Mouse (Mus musculus) neural tube, embryonic 12.5 days (tissue): ENCODE data around the gene Phlpp2. TPM values are rescaled to one million over a fixed set of nuclear protein-coding genes. Genes with fewer than 3 reads are reported as not detected.

Source experiments
- ATAC-seq: fragments of 200-750 bp; cut with Nextera tagmentation; 2 replicates; pipeline ENCODE4 v1.8.0; 2017; ENCODE audit warnings: low read depth, mild to moderate bottlenecking, moderate TSS enrichment, moderate library complexity; ENCODE audit not compliant: low FRiP score
- H3K27ac ChIP-seq: fragments of 300-500 bp; sonication (generic); 2 replicates; pipeline ENCODE4 v1.5.1; 2016
- H3K27me3 ChIP-seq: fragments of 300-500 bp; sonication (generic); replicated peaks from 2 replicates; pipeline ENCODE4 v1.6.1; 2016; ENCODE audit warnings: mild to moderate bottlenecking
- H3K36me3 ChIP-seq: fragments of 300-500 bp; sonication (generic); 2 replicates; pipeline ENCODE4 v1.6.1; 2016; ENCODE audit warnings: mild to moderate bottlenecking
- H3K4me1 ChIP-seq: fragments of 300-500 bp; sonication (generic); 2 replicates; pipeline ENCODE4 v1.6.1; 2016
- H3K4me2 ChIP-seq: fragments of 300-500 bp; sonication (generic); replicated peaks from 2 replicates; pipeline ENCODE4 v1.6.1; 2016; ENCODE audit warnings: mild to moderate bottlenecking
- H3K4me3 ChIP-seq: fragments of 300-500 bp; sonication (generic); 2 replicates; pipeline ENCODE4 v1.5.1; 2016
- H3K9ac ChIP-seq: fragments of 300-500 bp; sonication (generic); 2 replicates; pipeline ENCODE4 v1.6.1; 2016; ENCODE audit warnings: mild to moderate bottlenecking
- H3K9me3 ChIP-seq: fragments of 300-500 bp; sonication (generic); 2 replicates; pipeline ENCODE4 v1.6.1; 2016; ENCODE audit warnings: mild to moderate bottlenecking
- WGBS: fragments of 180-500 bp; shearing (Covaris S2); methylation state at CpG from one replicate; pipeline ENCODE4 v1.1.7; 2016; 5-methylcytosine and 5-hydroxymethylcytosine counted together
- polyA plus RNA-seq: library from polyadenylated mRNA; unstranded; fragments of >200 nt; fragmentation: Nextera tagmentation; extraction: Ambion mirVana; gene quantifications from 2 replicates; pipeline ENCODE4 v1.2.1, GENCODE M21; 2016

Phlpp2 gene
- polyA plus RNA-seq, 1 experiment from 2014 or later = 3.3 TPM

DNA sequence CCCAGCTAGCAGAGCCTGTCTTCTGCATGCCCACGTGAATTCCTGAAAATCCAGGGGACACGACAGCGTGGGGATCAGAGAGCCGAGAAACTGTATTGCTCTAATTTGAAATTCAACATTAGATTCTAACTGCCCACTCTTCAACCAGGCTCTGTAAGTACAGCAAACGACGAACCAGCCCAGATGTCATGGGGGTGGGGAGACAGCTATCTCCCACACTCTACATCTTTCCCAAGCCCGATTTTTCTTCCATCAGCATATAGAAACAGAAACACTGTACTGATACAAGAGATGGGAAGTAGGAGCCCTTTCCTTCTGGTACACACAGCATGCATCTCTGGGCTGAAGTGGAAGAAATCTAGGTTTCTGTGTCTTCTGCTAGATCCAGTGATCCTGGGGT, 83.8 kb downstream of the Phlpp2 start:
- WGBS = 79% methylated on average over 7 of the region's 7 CpGs
- no peak overlapping the region for H3K27ac ChIP-seq

DNA sequence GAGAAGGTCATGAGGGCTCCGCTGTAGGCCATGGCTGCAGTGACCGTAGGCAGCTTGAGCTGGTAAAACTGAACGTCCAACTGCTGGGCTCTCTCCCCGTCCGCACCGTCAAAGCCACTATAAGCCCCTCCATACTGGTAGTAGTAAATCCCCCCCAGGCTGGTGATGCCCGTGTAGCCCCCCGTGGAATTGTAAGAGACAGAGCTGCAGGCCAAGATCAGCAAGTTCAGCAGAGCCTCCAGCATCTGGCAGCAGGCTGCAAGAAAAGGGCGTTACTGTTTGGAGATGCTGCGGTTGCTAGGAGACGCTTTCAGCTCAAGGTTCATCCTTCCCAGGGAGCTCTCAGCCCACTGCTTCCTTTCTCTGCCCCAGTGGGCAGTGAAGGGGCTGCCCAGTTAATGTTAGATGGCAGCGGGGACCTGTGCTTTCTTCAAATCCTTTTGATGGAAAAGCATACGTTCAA, 86.2 kb downstream of the Phlpp2 start:
- Histone ChIP-seq H3K9me3 (no peaks in the 10 kb centered on the region), H3K36me3 (no peaks in the 10 kb centered on the region), H3K4me2 (no peak overlapping the region), H3K9ac (no peak overlapping the region), H3K27ac (no peak overlapping the region), H3K27me3 (peaks cover 4% of the 10 kb centered on the region; the same call in 1 of the 2 replicates), H3K4me3 (no peak overlapping the region), H3K4me1 (peaks cover 14% of the 10 kb centered on the region; the same call in 1 of the 2 replicates)
- 38% methylated on average over 13 of the region's 13 CpGs for WGBS
- ATAC-seq = peak; percentile 48; the same call in 1 of the 2 replicates

More for the DNA sequence above, 83.8 kb downstream of the Phlpp2 start:
- ATAC-seq = no peak
- no peaks in the 10 kb centered on the region for H3K36me3 ChIP-seq
- peaks cover 9% of the 10 kb centered on the region; the same call in 1 of the 2 replicates for H3K27me3 ChIP-seq
- no peak overlapping the region for H3K4me3 ChIP-seq
- H3K4me2 ChIP-seq = no peak overlapping the region
- no peak overlapping the region for H3K9ac ChIP-seq
- peaks cover 8% of the 10 kb centered on the region; the same call in 1 of the 2 replicates for H3K4me1 ChIP-seq
- H3K9me3 ChIP-seq = no peaks in the 10 kb centered on the region

DNA sequence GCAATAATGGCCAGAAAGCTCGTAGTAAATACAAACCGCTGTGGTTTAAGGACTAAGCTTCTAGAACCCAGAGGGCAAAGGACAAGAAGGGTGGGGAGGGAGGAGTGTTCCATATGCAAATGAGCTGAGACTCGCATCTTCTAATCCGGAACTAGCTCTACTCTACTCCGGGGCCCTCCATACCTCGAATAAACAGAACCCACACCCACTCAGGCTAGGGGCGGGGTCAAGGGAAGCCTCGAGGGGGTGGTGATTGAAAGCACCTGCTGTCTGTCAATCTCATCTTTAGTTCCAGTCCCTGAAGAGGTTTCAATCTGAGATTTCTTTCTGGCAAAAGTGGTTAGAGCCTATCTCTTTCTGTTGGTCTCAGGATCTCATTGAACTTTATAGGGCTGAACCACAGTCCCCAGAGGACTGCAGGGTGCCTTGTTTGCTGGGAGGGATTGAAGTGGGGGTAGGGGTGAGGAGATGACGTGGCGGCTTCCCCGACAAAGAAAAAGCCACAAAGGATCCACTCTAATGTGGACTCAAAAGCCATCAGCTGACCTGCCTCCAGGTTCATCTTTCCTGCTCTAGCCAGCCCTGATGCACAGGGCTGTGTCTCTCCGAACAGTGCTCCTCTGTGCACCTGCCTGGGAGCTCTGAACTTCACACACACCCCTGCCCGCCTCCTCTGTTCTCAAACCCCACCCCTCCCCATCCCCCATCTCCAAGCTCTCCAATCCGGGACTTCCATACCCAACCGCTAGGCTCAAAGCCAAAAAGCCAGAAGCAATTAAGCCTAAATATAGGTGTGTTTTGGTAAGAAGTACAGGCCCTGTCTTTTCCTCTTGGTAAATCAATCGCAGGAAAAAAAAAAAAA, 89.1 kb downstream of the Phlpp2 start:
- H3K4me3 ChIP-seq = no peak overlapping the region
- H3K9ac ChIP-seq = no peak overlapping the region
- 3% methylated on average over 16 of the region's 16 CpGs for WGBS
- H3K27me3 ChIP-seq = peaks cover 21% of the 10 kb centered on the region
- H3K36me3 ChIP-seq = no peaks in the 10 kb centered on the region
- no peaks in the 10 kb centered on the region for H3K9me3 ChIP-seq
- peak overlapping the region; percentile 44 for H3K4me2 ChIP-seq
- ATAC-seq = 0 out of 2 replicates have a peak, but pooled peaks have one; percentile 34
- no peak overlapping the region for H3K27ac ChIP-seq
- H3K4me1 ChIP-seq = peaks cover 20% of the 10 kb centered on the region

DNA sequence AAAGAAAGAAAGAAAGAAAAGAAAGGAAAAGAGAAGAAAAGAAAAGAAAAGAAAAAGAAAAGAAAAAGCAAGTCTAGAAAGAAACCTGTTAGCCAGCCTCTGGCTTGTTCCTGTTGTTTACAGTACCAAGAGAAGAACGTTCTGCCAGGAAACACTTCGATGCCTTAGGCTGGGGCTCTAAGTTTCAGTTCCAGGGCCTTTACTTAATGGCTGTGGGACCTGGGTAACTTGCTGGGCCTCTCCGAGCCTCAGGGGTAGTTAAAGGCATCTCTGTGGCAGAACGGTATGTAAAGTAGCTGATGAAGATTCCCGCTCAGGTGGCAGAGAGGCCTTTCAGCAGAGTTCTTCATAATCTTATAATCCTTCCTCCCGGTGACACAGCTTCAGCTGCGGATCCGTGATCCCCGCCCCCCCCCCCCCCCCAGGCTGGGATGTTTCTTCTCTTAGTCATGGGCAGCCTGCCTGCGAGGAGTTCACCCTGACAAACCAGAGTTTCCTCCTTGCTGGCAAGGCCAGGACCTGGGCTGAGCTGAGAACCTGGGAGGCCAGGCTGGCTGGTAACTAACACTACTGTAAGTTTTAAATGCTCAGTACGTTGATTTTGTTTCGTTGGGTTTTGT, 89.8 kb downstream of the Phlpp2 start:
- no peak for ATAC-seq
- Histone ChIP-seq H3K4me1 (peaks cover 20% of the 10 kb centered on the region), H3K36me3 (no peaks in the 10 kb centered on the region), H3K9ac (no peak overlapping the region), H3K4me2 (no peak overlapping the region), H3K27me3 (peaks cover 23% of the 10 kb centered on the region), H3K9me3 (no peaks in the 10 kb centered on the region), H3K4me3 (no peak overlapping the region), H3K27ac (no peak overlapping the region)
- 42% methylated on average over 11 of the region's 12 CpGs for WGBS

DNA sequence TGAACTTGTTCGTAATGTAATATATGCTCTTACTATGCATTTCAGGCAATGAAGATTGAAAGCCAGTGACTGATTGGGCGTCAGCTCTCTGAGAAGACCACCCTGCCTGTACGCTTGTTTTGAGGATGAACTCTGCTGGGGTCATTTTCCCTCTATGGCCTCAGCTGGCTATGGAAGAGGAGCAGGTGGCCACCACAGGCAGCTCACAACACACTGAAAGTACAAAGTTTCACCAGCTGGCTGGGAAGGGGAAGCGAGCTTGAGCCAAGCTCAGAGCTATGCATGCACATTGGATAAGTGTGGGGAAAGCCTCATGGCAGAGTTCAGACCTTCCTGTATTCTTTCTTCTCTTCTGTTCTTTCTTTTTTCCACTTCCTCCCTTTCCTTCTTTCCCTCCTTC, 90.8 kb downstream of the Phlpp2 start:
- H3K4me1 ChIP-seq = peaks cover 19% of the 10 kb centered on the region
- ATAC-seq = no peak
- H3K27ac ChIP-seq = no peak overlapping the region
- no peak overlapping the region for H3K4me3 ChIP-seq
- no peak overlapping the region for H3K9ac ChIP-seq
- H3K9me3 ChIP-seq = no peaks in the 10 kb centered on the region
- no peaks in the 10 kb centered on the region for H3K36me3 ChIP-seq
- WGBS = 75% methylated on average over 4 of the region's 4 CpGs
- H3K4me2 ChIP-seq = no peak overlapping the region
- H3K27me3 ChIP-seq = peaks cover 27% of the 10 kb centered on the region

DNA sequence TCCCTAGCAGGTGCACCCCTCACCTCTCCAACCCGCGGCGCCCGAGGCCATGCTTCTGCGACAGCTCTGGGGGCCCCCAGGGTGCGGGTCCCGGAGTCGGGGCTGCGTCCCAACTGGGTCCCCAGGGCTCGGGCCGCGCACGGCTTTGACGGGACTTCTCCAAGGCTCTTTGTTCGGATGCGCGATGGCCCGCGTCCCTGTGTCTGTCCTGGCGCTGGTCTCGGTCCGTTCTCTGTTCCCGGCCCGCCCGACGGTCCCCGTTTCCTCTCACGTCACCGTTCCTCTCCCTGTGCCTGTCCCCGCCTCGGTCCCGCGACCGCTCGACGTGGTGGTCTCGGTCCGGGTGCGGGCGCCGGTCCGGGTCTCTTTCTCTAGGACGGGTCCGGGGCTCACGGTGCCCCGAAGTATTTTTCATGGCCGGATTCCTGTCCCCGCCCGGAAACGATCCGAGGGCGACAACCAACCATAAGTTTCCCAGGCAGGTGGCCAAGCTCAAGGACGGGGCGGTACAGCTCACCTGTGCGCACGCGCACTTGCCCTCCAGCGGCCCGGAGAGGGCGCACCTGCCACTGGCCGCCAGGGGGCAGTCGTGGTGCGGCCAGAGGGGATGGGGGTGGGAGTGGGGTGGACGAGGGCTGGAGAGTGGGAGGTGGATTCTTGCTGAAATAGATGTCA, 93.5 kb downstream of the Phlpp2 start, which contains the start of gene Marveld3:
TSS of gene Marveld3 (minus strand) at position 511 of the 675 bp plus-strand sequence.
- peak; percentile 26; the same call in 1 of the 2 replicates for ATAC-seq
- WGBS = 2% methylated on average over 64 of the region's 64 CpGs
- H3K9me3 ChIP-seq = no peaks in the 10 kb centered on the region
- H3K4me3 ChIP-seq = peak within 1 kb of the TSS; percentile 34
- H3K27ac ChIP-seq = no peak within 1 kb of the TSS
- peak within 1 kb of the TSS; percentile 33; the same call in 1 of the 2 replicates for H3K9ac ChIP-seq
- H3K4me1 ChIP-seq = peaks cover 13% of the 10 kb centered on the region
- no peaks in the 10 kb centered on the region for H3K36me3 ChIP-seq
- H3K27me3 ChIP-seq = peaks cover 27% of the 10 kb centered on the region
- peak within 1 kb of the TSS; percentile 66 for H3K4me2 ChIP-seq

DNA sequence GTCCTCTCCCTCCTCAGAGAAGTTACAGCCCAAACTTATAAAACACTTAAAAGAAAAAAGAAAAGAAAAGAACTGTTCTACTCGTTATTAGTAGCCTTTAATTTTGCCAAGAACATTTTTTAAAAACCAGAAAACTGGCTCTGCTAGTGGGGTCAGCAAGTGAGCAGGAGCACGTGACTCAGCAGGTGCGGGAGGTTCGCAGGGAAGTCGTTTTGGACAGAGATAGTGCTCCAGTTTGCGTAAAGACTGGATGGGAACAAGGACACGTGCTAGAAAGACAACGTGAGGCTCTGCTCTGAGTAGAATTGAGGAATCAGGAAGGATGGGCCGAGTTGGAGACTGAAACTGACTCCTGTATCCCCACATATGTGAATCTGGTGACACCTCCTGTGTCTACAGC, 94.6 kb downstream of the Phlpp2 start:
- H3K9ac ChIP-seq = no peak overlapping the region
- WGBS = 78% methylated on average over 9 of the region's 9 CpGs
- H3K27ac ChIP-seq = no peak overlapping the region
- H3K9me3 ChIP-seq = no peaks in the 10 kb centered on the region
- H3K4me1 ChIP-seq = peaks cover 7% of the 10 kb centered on the region
- peaks cover 27% of the 10 kb centered on the region for H3K27me3 ChIP-seq
- no peaks in the 10 kb centered on the region for H3K36me3 ChIP-seq
- ATAC-seq = no peak
- no peak overlapping the region for H3K4me3 ChIP-seq
- H3K4me2 ChIP-seq = no peak overlapping the region

DNA sequence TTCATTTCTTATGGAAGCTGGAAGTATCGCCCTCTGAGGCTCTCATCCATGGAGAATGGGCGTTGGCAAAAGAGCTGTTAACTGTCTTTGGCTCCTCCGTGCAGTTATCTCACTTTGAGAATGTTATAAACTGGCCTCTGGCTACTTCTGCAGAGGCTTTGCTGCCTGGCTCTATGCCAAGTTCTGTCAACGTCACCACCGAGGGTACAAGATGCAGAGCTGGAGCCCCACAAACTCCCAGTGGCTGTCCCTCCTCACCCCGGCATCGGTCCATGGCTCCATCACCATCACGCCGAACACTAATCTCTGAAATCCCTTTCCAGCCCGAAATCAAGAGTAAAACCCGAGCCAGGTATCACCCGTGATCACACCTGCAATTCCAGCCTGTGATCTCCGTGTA, 95.1 kb downstream of the Phlpp2 start:
- Histone ChIP-seq H3K4me3 (no peak overlapping the region), H3K9me3 (no peaks in the 10 kb centered on the region), H3K9ac (no peak overlapping the region), H3K27ac (no peak overlapping the region), H3K4me1 (peaks cover 7% of the 10 kb centered on the region), H3K27me3 (peaks cover 27% of the 10 kb centered on the region), H3K36me3 (no peaks in the 10 kb centered on the region), H3K4me2 (no peak overlapping the region)
- WGBS = 78% methylated on average over 13 of the region's 13 CpGs
- ATAC-seq = no peak

DNA sequence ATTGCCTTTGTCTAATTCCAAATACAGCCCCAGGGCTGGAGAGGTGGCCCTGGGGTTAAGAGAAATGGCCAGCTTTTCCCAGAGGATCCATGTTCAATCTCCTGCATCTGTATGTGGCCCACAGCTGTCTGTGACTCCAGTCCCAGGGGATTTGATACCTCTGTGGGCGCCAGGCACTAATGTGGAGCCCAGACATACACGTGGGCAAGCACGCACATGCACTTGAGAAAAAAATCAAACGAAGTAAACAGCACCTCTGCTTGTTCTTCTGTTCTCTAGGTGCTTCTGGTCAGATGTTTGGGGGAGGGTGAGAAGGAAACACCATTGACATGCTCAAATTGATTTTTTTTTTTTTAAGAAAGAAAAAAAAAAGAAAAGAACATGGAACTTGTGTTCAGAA, 95.8 kb downstream of the Phlpp2 start:
- Histone ChIP-seq H3K4me3 (no peak overlapping the region), H3K4me2 (no peak overlapping the region), H3K9ac (no peak overlapping the region), H3K27ac (no peak overlapping the region), H3K36me3 (no peaks in the 10 kb centered on the region), H3K4me1 (peaks cover 7% of the 10 kb centered on the region), H3K9me3 (no peaks in the 10 kb centered on the region), H3K27me3 (peaks cover 27% of the 10 kb centered on the region)
- ATAC-seq = no peak
- 75% methylated on average over 4 of the region's 4 CpGs for whole genome bisulfite sequencing

DNA sequence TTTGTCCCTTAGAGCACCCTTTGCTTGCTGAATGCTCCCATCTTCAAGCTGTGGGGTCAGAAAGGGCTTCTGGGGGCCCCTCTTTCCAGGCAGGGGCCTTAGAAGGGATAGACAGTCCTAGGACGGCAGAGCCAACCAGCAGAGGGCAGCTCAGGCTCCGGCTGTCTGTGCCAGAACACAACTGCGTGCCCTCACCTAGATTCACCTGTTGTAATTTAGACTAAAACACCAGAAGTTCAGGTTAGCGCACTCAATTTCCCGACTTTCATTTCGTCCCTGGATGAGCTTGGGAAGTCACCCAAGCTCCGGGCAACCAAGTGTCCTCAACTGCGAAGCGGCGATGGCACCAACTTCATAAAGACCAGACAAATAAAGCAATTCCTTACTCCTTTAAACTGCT, 100.5 kb downstream of the Phlpp2 start:
- Histone ChIP-seq H3K4me1 (no peaks in the 10 kb centered on the region), H3K4me3 (no peak overlapping the region), H3K9me3 (no peaks in the 10 kb centered on the region), H3K27ac (no peak overlapping the region), H3K9ac (no peak overlapping the region), H3K4me2 (no peak overlapping the region), H3K27me3 (no peaks in the 10 kb centered on the region; the same call in 1 of the 2 replicates), H3K36me3 (no peaks in the 10 kb centered on the region)
- WGBS = 58% methylated on average over 10 of the region's 10 CpGs
- ATAC-seq = no peak

DNA sequence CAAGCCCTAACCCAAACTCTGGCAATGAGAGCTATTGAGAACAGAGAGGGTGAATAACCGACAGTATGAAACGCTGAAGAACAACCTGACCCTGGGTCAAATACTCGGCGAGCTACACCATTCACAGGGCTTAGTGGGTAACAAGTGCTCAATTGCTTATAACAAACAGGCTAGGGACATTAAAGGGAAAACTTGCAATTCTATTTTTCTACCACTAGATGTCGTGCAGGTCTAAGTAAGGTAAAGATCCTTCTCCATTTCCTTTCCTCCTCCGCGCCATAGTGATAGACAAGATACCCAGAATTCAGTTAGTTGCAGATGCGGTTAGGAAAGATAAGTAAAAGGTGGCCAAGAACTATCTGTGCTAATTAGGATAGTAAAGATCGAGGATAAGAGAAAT, 102.0 kb downstream of the Phlpp2 start:
- no peak overlapping the region for H3K4me2 ChIP-seq
- H3K4me3 ChIP-seq = no peak overlapping the region
- H3K9me3 ChIP-seq = no peaks in the 10 kb centered on the region
- no peaks in the 10 kb centered on the region; the same call in 1 of the 2 replicates for H3K27me3 ChIP-seq
- no peaks in the 10 kb centered on the region for H3K4me1 ChIP-seq
- H3K27ac ChIP-seq = no peak overlapping the region
- WGBS = 11% methylated on average over 9 of the region's 9 CpGs
- no peak overlapping the region for H3K9ac ChIP-seq
- no peaks in the 10 kb centered on the region for H3K36me3 ChIP-seq
- ATAC-seq = no peak

DNA sequence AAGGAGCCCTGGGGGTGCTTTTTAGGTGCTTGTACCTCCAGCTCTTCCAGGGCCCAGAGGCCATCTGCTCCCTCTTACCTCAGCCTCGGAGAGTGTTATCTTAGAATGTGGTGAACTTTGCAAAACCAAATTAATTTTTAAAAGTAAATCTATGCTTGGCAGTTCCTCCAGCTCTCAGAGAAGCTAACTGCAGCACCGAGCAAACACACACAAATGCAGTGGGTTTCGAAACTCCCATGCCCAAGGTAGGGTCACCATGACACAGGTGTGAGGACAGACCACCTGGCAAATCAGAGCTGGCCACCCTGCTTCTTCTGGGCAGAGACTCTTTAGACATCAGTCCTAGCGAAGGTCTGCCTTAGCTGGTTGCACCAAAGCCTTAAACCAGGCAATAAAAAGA, 104.6 kb downstream of the Phlpp2 start:
- no peaks in the 10 kb centered on the region for H3K4me1 ChIP-seq
- no peak overlapping the region for H3K27ac ChIP-seq
- H3K4me2 ChIP-seq = no peak overlapping the region
- H3K4me3 ChIP-seq = no peak overlapping the region
- ATAC-seq = no peak
- H3K9ac ChIP-seq = no peak overlapping the region
- H3K9me3 ChIP-seq = peaks cover 9% of the 10 kb centered on the region; the same call in 1 of the 2 replicates
- no peaks in the 10 kb centered on the region; the same call in 1 of the 2 replicates for H3K27me3 ChIP-seq
- 85% methylated on average over 4 of the region's 4 CpGs for WGBS
- no peaks in the 10 kb centered on the region for H3K36me3 ChIP-seq
